Mouse (Mus musculus) embryonic facial prominence, embryonic 15.5 days (tissue): ENCODE results near the gene Endov. TPM values are rescaled to one million over a fixed set of nuclear protein-coding genes. Genes with fewer than 3 reads are reported as not detected.

Source experiments
- ATAC-seq: fragments of 200-750 bp; cut with Nextera tagmentation; 2 replicates; pipeline ENCODE4 v1.8.0; 2017; ENCODE audit warnings: low read depth, moderate TSS enrichment; ENCODE audit not compliant: insufficient number of reproducible peaks, low FRiP score, low TSS enrichment
- H3K27ac ChIP-seq: fragments of 300-500 bp; sonication (generic); replicated peaks from 2 replicates; pipeline ENCODE4 v1.5.1; 2015; ENCODE audit warnings: mild to moderate bottlenecking, inconsistent platforms
- H3K27me3 ChIP-seq: fragments of 300-500 bp; sonication (generic); 2 replicates; pipeline ENCODE4 v1.6.1; 2015; ENCODE audit warnings: inconsistent platforms
- H3K36me3 ChIP-seq: fragments of 300-500 bp; sonication (generic); 2 replicates; pipeline ENCODE4 v1.6.1; 2015; ENCODE audit warnings: mild to moderate bottlenecking, inconsistent platforms
- H3K4me1 ChIP-seq: fragments of 300-500 bp; sonication (generic); 2 replicates; pipeline ENCODE4 v1.6.1; 2015; ENCODE audit warnings: inconsistent platforms
- H3K4me2 ChIP-seq: fragments of 300-500 bp; sonication (generic); replicated peaks from 2 replicates; pipeline ENCODE4 v1.6.1; 2015; ENCODE audit warnings: mild to moderate bottlenecking, inconsistent platforms
- H3K4me3 ChIP-seq: fragments of 300-500 bp; sonication (generic); replicated peaks from 2 replicates; pipeline ENCODE4 v1.5.1; 2015; ENCODE audit warnings: mild to moderate bottlenecking, inconsistent platforms
- H3K9ac ChIP-seq: fragments of 300-500 bp; sonication (generic); 2 replicates; pipeline ENCODE4 v1.6.1; 2015; ENCODE audit warnings: inconsistent platforms
- H3K9me3 ChIP-seq: fragments of 300-500 bp; sonication (generic); replicated peaks from 2 replicates; pipeline ENCODE4 v1.6.1; 2016; ENCODE audit warnings: inconsistent platforms
- WGBS: fragments of 180-500 bp; shearing (Covaris S2); methylation state at CpG from one replicate; pipeline ENCODE4 v1.1.7; 2015; 5-methylcytosine and 5-hydroxymethylcytosine counted together
- polyA plus RNA-seq: library from polyadenylated mRNA; unstranded; fragments of >200 nt; fragmentation: Nextera tagmentation; extraction: Ambion mirVana; gene quantifications from 2 replicates; pipeline ENCODE4 v1.2.1, GENCODE M21; 2015

Gene Endov
- polyA plus RNA-seq, 1 experiment from 2014 or later: 18.6 TPM

- no peaks in the 10 kb centered on the region for H3K27me3 ChIP-seq
- H3K36me3 ChIP-seq: no peaks in the 10 kb centered on the region
- no peak for ATAC-seq
- no peak overlapping the region for H3K4me3 ChIP-seq
- H3K27ac ChIP-seq: no peak overlapping the region
- peaks cover 26% of the 10 kb centered on the region for H3K4me1 ChIP-seq
- 82% methylated on average over 1 of the region's 1 CpGs for WGBS
- no peak overlapping the region for H3K4me2 ChIP-seq
- H3K9me3 ChIP-seq: no peaks in the 10 kb centered on the region
- no peak overlapping the region for H3K9ac ChIP-seq
Observed at GRCm38 (mm10) chr11:119519387-119519786, 28.2 kb downstream of the Endov start.

- Histone ChIP-seq H3K4me3 (no peak overlapping the region), H3K36me3 (no peaks in the 10 kb centered on the region), H3K9me3 (no peaks in the 10 kb centered on the region), H3K9ac (no peak overlapping the region), H3K4me2 (no peak overlapping the region), H3K4me1 (peaks cover 23% of the 10 kb centered on the region), H3K27me3 (no peaks in the 10 kb centered on the region), H3K27ac (no peak overlapping the region)
- ATAC-seq: no peak
- WGBS: 56% methylated on average over 5 of the region's 5 CpGs
Observed at GRCm38 (mm10) chr11:119520005-119520712, 29.0 kb downstream of the Endov start.

GRCm38 (mm10) chr11:119520713-119521063 is 29.5 kb downstream of the Endov start:
- no peak overlapping the region for H3K27ac ChIP-seq
- no peaks in the 10 kb centered on the region for H3K9me3 ChIP-seq
- H3K36me3 ChIP-seq: no peaks in the 10 kb centered on the region
- H3K9ac ChIP-seq: no peak overlapping the region
- no peak overlapping the region for H3K4me3 ChIP-seq
- peaks cover 18% of the 10 kb centered on the region for H3K4me1 ChIP-seq
- no peak overlapping the region for H3K4me2 ChIP-seq
- ATAC-seq: no peak
- no peaks in the 10 kb centered on the region for H3K27me3 ChIP-seq

- Histone ChIP-seq H3K27me3 (no peaks in the 10 kb centered on the region), H3K9ac (no peak overlapping the region), H3K4me3 (no peak overlapping the region), H3K27ac (no peak overlapping the region), H3K36me3 (no peaks in the 10 kb centered on the region), H3K4me1 (peaks cover 6% of the 10 kb centered on the region), H3K4me2 (no peak overlapping the region), H3K9me3 (no peaks in the 10 kb centered on the region)
- WGBS: 70% methylated on average over 6 of the region's 6 CpGs
- ATAC-seq: no peak
Observed at GRCm38 (mm10) chr11:119521920-119522710, 31.0 kb downstream of the Endov start.

DNA sequence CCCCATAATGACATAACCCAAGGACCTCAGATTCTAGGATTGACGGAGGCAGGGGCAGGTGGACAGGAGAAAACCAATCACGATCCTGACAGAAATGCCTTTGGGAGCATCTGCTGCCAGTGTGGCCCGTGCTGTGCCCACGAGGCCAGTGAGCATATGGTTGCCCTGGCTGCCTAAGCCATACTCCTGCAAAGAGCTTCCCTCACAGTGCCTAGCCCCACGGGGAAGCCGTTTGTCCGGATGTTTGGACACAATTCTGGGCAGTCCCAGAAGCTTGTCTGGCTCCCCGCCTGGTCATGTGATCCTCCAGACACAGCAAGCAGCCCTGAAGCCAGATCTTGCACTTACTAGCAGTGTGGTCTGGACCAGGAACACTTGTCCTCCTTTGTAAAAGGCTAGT is 31.6 kb downstream of the Endov start:
- 80% methylated on average over 8 of the region's 8 CpGs for WGBS
- no peak overlapping the region for H3K4me3 ChIP-seq
- ATAC-seq: no peak
- peaks cover 5% of the 10 kb centered on the region for H3K4me1 ChIP-seq
- H3K9ac ChIP-seq: no peak overlapping the region
- H3K9me3 ChIP-seq: no peaks in the 10 kb centered on the region
- H3K36me3 ChIP-seq: no peaks in the 10 kb centered on the region
- no peak overlapping the region for H3K27ac ChIP-seq
- H3K4me2 ChIP-seq: no peak overlapping the region
- H3K27me3 ChIP-seq: no peaks in the 10 kb centered on the region

DNA sequence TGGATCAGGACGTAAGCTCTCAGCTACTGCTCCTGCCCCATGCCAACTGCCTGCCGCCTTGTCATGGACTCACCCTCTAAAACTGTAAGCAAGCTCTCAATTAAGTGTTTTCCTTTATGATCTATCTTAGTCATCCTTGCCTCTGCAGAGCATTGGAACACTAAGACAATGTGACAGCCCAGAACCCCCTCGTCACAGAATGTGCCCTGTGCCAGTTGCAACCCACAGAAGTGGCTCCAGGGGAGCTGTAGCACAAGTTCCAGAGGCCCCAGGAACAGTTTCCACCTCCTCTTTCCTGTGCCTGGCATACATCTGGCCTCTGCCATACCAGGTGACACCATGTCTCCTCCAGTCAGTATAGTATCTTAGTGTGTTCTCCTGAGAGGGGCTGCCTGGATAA is 32.2 kb downstream of the Endov start:
- 81% methylated on average over 3 of the region's 3 CpGs for WGBS
- no peaks in the 10 kb centered on the region for H3K9me3 ChIP-seq

DNA sequence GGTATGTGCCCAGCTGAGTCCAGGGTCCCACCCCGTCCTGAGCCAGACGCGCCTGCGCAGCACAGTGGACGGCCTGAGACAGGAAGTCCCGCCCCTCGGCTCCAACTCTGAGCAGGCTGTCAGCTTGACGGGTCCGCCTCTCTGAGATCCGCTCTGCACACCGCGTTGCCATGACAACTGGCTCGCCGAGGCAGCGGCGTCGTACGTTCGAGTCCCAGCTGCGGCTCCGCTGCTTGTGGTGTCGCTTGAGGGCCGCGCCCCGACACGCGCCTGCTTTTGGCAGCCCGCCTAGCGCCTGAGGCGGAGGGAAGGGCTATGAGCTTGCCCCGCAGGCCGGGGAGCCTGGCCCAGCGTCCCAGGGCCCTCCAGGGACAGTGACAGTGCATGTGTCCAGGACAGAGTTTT is 33.4 kb downstream of the Endov start:
- Histone ChIP-seq H3K9me3 (no peaks in the 10 kb centered on the region), H3K27me3 (no peaks in the 10 kb centered on the region)
- peak; percentile 92 for ATAC-seq

More for the DNA sequence above, 32.2 kb downstream of the Endov start:
- H3K27me3 ChIP-seq: no peaks in the 10 kb centered on the region
- no peak overlapping the region for H3K4me2 ChIP-seq
- no peak overlapping the region for H3K9ac ChIP-seq
- no peaks in the 10 kb centered on the region for H3K36me3 ChIP-seq
- H3K4me3 ChIP-seq: no peak overlapping the region
- H3K4me1 ChIP-seq: peaks cover 5% of the 10 kb centered on the region
- H3K27ac ChIP-seq: no peak overlapping the region
- ATAC-seq: no peak

GRCm38 (mm10) chr11:119526068-119526966 is 35.2 kb downstream of the Endov start:
- WGBS: 78% methylated on average over 14 of the region's 14 CpGs

More for the DNA sequence above, 33.4 kb downstream of the Endov start:
- Histone ChIP-seq H3K4me3 (peak overlapping the region; percentile 53), H3K9ac (peak overlapping the region; percentile 39; the same call in 1 of the 2 replicates), H3K4me2 (peak overlapping the region; percentile 76), H3K27ac (0 out of 2 replicates have a peak overlapping the region, but pooled peaks have one; percentile 28), H3K4me1 (peaks cover 5% of the 10 kb centered on the region), H3K36me3 (no peaks in the 10 kb centered on the region)
- under 1% methylated on average over 33 of the region's 33 CpGs for WGBS

DNA sequence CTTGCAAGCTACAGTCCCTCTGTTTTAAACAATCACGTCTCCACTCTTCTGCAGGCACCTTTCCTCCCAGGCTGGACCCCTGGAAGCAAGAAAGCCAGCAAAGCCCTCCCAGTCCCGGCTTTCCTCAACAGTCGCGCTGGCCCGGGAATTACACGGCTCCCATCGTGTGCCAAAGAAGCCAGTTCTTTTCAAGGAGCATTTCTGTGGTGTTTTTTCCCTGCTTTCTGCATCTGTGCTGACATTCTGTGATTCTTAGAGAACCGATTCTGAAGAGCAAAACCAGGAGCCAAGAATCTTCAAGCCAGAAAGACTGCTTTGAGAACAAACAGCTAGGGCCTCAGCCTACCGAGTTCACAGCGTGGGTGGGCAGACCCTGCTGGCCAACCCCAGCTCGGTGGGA is 37.8 kb downstream of the Endov start:
- 57% methylated on average over 11 of the region's 11 CpGs for WGBS
- no peak for ATAC-seq
- no peak overlapping the region for H3K9ac ChIP-seq
- no peak overlapping the region for H3K4me3 ChIP-seq
- no peak overlapping the region for H3K4me2 ChIP-seq
- no peaks in the 10 kb centered on the region for H3K36me3 ChIP-seq
- H3K27me3 ChIP-seq: no peaks in the 10 kb centered on the region
- H3K4me1 ChIP-seq: peaks cover 5% of the 10 kb centered on the region
- H3K27ac ChIP-seq: no peak overlapping the region
- no peaks in the 10 kb centered on the region for H3K9me3 ChIP-seq

More at GRCm38 (mm10) chr11:119526068-119526966, 35.2 kb downstream of the Endov start:
- Histone ChIP-seq H3K9me3 (no peaks in the 10 kb centered on the region), H3K27me3 (no peaks in the 10 kb centered on the region), H3K36me3 (no peaks in the 10 kb centered on the region), H3K27ac (no peak overlapping the region), H3K9ac (no peak overlapping the region), H3K4me2 (no peak overlapping the region), H3K4me1 (peaks cover 5% of the 10 kb centered on the region), H3K4me3 (no peak overlapping the region)
- ATAC-seq: no peak

GRCm38 (mm10) chr11:119532460-119532859 is 41.3 kb downstream of the Endov start:
- no peak for ATAC-seq
- H3K4me1 ChIP-seq: no peaks in the 10 kb centered on the region
- H3K9me3 ChIP-seq: no peaks in the 10 kb centered on the region
- H3K4me3 ChIP-seq: no peak overlapping the region
- H3K36me3 ChIP-seq: no peaks in the 10 kb centered on the region
- WGBS: 73% methylated on average over 8 of the region's 8 CpGs
- H3K27ac ChIP-seq: no peak overlapping the region
- H3K27me3 ChIP-seq: no peaks in the 10 kb centered on the region
- no peak overlapping the region for H3K4me2 ChIP-seq
- no peak overlapping the region for H3K9ac ChIP-seq

DNA sequence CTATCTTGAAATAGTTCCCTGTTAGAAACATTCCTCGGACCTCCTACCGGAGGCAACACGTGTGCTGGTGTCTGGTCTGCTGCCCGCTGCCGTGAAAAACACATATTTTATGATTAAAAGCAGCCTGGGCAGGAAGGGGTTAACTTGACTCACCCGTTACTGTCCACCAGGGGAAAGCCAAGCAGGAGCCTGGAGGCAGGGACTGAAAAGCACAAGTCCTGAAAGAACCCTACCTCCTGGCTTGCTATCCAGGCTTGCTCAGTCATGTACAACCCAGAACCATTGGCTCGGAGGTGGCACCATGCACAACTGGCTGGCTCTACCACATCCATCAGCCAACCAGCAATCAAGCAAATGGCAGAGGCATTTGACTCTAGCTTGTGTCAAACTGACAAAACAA is 42.6 kb downstream of the Endov start:
- no peaks in the 10 kb centered on the region for H3K27me3 ChIP-seq
- no peaks in the 10 kb centered on the region for H3K9me3 ChIP-seq
- H3K4me3 ChIP-seq: no peak overlapping the region
- H3K4me1 ChIP-seq: no peaks in the 10 kb centered on the region
- H3K27ac ChIP-seq: no peak overlapping the region
- no peak overlapping the region for H3K9ac ChIP-seq
- H3K4me2 ChIP-seq: no peak overlapping the region
- ATAC-seq: no peak
- no peaks in the 10 kb centered on the region for H3K36me3 ChIP-seq
- 64% methylated on average over 7 of the region's 7 CpGs for WGBS
